Mouse (Mus musculus): Measurements from ENCODE around the gene Asic3. TPM values are rescaled to one million over a fixed set of nuclear protein-coding genes. Genes with fewer than 3 reads are reported as not detected.

The Asic3 gene
- total RNA-seq, 2 experiments from 2014 or later: 0.25 TPM; not detected in 1

GRCm38 (mm10) chr5:24444746-24445427, 31.7 kb downstream of the Asic3 start, which contains the start of gene Fastk:
Gene Fastk, minus strand, starts transcription at chr5:24445287.
- intact Hi-C loops (cut with DNase I): no loop called here
- DNase-seq: peak; percentile 89 to 91

- intact Hi-C loops (cut with DNase I): no loop called here
- no peak for DNase-seq
Measured at GRCm38 (mm10) chr5:24445428-24446080, 32.4 kb downstream of the Asic3 start.

GRCm38 (mm10) chr5:24446630-24447029, 33.4 kb downstream of the Asic3 start:
- no peak for DNase-seq
- intact Hi-C loops (cut with DNase I): no loop called here

- peak; percentile 74 to 79 for DNase-seq
- intact Hi-C loops (cut with DNase I): no loop called here
Measured at GRCm38 (mm10) chr5:24447624-24448298, 34.6 kb downstream of the Asic3 start, which contains the start of gene Tmub1. Gene Tmub1, minus strand, starts transcription at chr5:24447854.

GRCm38 (mm10) chr5:24451264-24452029, 38.3 kb downstream of the Asic3 start:
- intact Hi-C loops (cut with DNase I): no loop called here
- DNase-seq: peak; percentile 76 to 85

GRCm38 (mm10) chr5:24452030-24452690, 39.0 kb downstream of the Asic3 start, which contains the start of gene Agap3:
Gene Agap3, plus strand, starts transcription at chr5:24452177.
- peak in 1 of 2 experiments; percentile 40 for DNase-seq
- intact Hi-C loops (cut with DNase I): no loop called here

GRCm38 (mm10) chr5:24452691-24453233, 39.6 kb downstream of the Asic3 start:
- intact Hi-C loops (cut with DNase I): no loop called here
- DNase-seq: no peak

- no peak for DNase-seq
- intact Hi-C loops (cut with DNase I): no loop called here
Measured at GRCm38 (mm10) chr5:24453283-24453984, 40.2 kb downstream of the Asic3 start.

GRCm38 (mm10) chr5:24453985-24454303, 40.8 kb downstream of the Asic3 start:
- no peak for DNase-seq
- intact Hi-C loops (cut with DNase I): no loop called here

GRCm38 (mm10) chr5:24455076-24455475, 41.9 kb downstream of the Asic3 start:
- intact Hi-C loops (cut with DNase I): no loop called here
- DNase-seq: no peak

- intact Hi-C loops (cut with DNase I): no loop called here
Measured at GRCm38 (mm10) chr5:24455613-24456012, 42.4 kb downstream of the Asic3 start.

GRCm38 (mm10) chr5:24466762-24467161, 53.6 kb downstream of the Asic3 start:
- intact Hi-C loops (cut with DNase I): no loop called here
- DNase-seq: no peak

More at GRCm38 (mm10) chr5:24455613-24456012, 42.4 kb downstream of the Asic3 start:
- no peak for DNase-seq

Other genes with a start within 250 kb of the Asic3 start
- gene Nupl2, start 248.4 kb upstream of the Asic3 start, total RNA-seq (2021): 1 to 10 TPM; 4.2 to 5.7 TPM
- gene Kcnh2, start 61.8 kb upstream of the Asic3 start, total RNA-seq (2021): 1 to 10 TPM; 2.2 to 2.6 TPM
- 1 to 10 TPM; 4.9 to 5.4 TPM for gene Nos3, start 48.6 kb upstream of the Asic3 start, total RNA-seq (2021)
- not detected for gene Atg9b, start 21.2 kb upstream of the Asic3 start, total RNA-seq (2021)
- gene Abcb8, start 19.7 kb upstream of the Asic3 start, total RNA-seq (2021): 10 to 100 TPM; 37.6 to 38.0 TPM
- 10 to 100 TPM; 11.3 to 12.0 TPM for gene Cdk5, start 10.1 kb downstream of the Asic3 start, total RNA-seq (2021)
- gene Slc4a2, start 10.4 kb downstream of the Asic3 start, total RNA-seq (2021): 10 to 100 TPM; 14.7 to 15.5 TPM
- 100 to 1,000 TPM; 179 to 183 TPM for gene Fastk, start 31.9 kb downstream of the Asic3 start, total RNA-seq (2021)
- 10 to 100 TPM; 14.9 to 15.8 TPM for gene Tmub1, start 34.5 kb downstream of the Asic3 start, total RNA-seq (2021)
- gene Agap3, start 38.8 kb downstream of the Asic3 start, total RNA-seq (2021): 10 to 100 TPM; 59.6 to 63.2 TPM
- gene Gbx1, start 113.8 kb downstream of the Asic3 start, total RNA-seq (2021): not detected
- 10 to 100 TPM; 72.9 to 76.9 TPM for gene Asb10, start 127.6 kb downstream of the Asic3 start, total RNA-seq (2021)
- gene 4931409K22Rik, start 143.4 kb downstream of the Asic3 start, total RNA-seq (2021): not detected
- gene Abcf2, start 164.1 kb downstream of the Asic3 start, total RNA-seq (2021): 100 to 1,000 TPM in 1 of 2 experiments, 10 to 100 TPM in 1; 94.7 to 104 TPM
- 10 to 100 TPM in 1 of 2 experiments, 1 to 10 TPM in 1; 7.2 to 10.8 TPM for gene Chpf2, start 173.3 kb downstream of the Asic3 start, total RNA-seq (2021)
- gene Smarcd3, start 211.0 kb downstream of the Asic3 start, total RNA-seq (2021): 100 to 1,000 TPM; 167 to 178 TPM

Data from gastrocnemius, postnatal 36 days (tissue).